Mouse (Mus musculus): ENCODE measurements around the gene Pgam2.

Pgam2 gene

DNA sequence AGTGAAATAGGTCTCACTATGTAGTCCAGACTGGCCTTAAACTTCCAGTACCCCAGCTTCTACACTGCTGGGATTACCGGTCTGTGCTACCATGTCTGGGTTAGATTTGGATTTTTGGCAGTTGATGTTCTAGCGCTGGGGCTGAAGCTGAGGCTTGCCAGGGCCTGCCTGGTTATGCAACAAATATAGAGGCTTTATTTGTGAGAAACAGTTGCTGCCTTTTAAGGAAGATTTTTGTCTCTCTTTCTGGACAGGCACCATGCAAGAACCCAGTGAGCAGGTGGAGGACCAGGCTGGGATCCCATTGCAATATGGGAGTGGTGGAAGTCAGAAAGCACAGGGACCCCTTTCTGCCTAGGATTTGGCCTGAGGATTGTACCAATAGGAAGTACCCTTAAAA is 38.2 kb upstream of the Pgam2 start:
- TF ChIP-seq POU5F1 (IDR thresholded peaks at IDR 0.05; ENCODE audit: borderline replicate concordance, low read length) (no peak), NANOG (IDR thresholded peaks at IDR 0.05; ENCODE audit: borderline replicate concordance, low read length) (no peak), CTCF (conservative IDR thresholded peaks at IDR 0.05; ENCODE audit: low read length) (no peak)
- Histone ChIP-seq H3K4me1 (replicated peaks; ENCODE audit: low read depth, low read length) (peaks cover 9% of the 10 kb centered on the region), H3K36me3 (ENCODE audit: insufficient read depth, low read length) (no peaks in the 10 kb centered on the region), H3K4me3 (replicated peaks; ENCODE audit: low read length) (no peak overlapping the region), H3K27me3 (ENCODE audit: insufficient read depth, low read length) (0 out of 2 replicates have a peak, but pooled peaks cover 2% of the 10 kb centered on the region), H3K9me3 (ENCODE audit: low read length) (peaks cover 61% of the 10 kb centered on the region)

GRCm38 (mm10) chr11:5840346-5840745 is 36.8 kb upstream of the Pgam2 start:
- H3K9me3 ChIP-seq (ENCODE audit: low read length), result peaks cover 52% of the 10 kb centered on the region
- TF ChIP-seq NANOG (IDR thresholded peaks at IDR 0.05; ENCODE audit: borderline replicate concordance, low read length), result no peak
- TF ChIP-seq POU5F1 (IDR thresholded peaks at IDR 0.05; ENCODE audit: borderline replicate concordance, low read length), result no peak
- no peak for TF ChIP-seq CTCF (conservative IDR thresholded peaks at IDR 0.05; ENCODE audit: low read length)
- no peak overlapping the region; the same call in 1 of the 2 replicates for H3K4me3 ChIP-seq (replicated peaks; ENCODE audit: low read length)
- H3K4me1 ChIP-seq (replicated peaks; ENCODE audit: low read depth, low read length), result peaks cover 22% of the 10 kb centered on the region
- 0 out of 2 replicates have a peak, but pooled peaks cover 2% of the 10 kb centered on the region for H3K27me3 ChIP-seq (ENCODE audit: insufficient read depth, low read length)
- H3K36me3 ChIP-seq (ENCODE audit: insufficient read depth, low read length), result 0 out of 2 replicates have a peak, but pooled peaks cover 9% of the 10 kb centered on the region

- H3K36me3 ChIP-seq (ENCODE audit: insufficient read depth, low read length), result peaks cover 35% of the 10 kb centered on the region
- H3K27me3 ChIP-seq (ENCODE audit: insufficient read depth, low read length), result 0 out of 2 replicates have a peak, but pooled peaks cover 2% of the 10 kb centered on the region
- H3K4me1 ChIP-seq (replicated peaks; ENCODE audit: low read depth, low read length), result peaks cover 29% of the 10 kb centered on the region
- H3K4me3 ChIP-seq (replicated peaks; ENCODE audit: low read length), result peak within 1 kb of the TSS; percentile 91
- TF ChIP-seq POU5F1 (IDR thresholded peaks at IDR 0.05; ENCODE audit: borderline replicate concordance, low read length), result no peak
- TF ChIP-seq CTCF (conservative IDR thresholded peaks at IDR 0.05; ENCODE audit: low read length), result peak; percentile 33; the same call in 1 of the 2 replicates
- no peak for TF ChIP-seq NANOG (IDR thresholded peaks at IDR 0.05; ENCODE audit: borderline replicate concordance, low read length)
- peaks cover 32% of the 10 kb centered on the region for H3K9me3 ChIP-seq (ENCODE audit: low read length)
Observed at GRCm38 (mm10) chr11:5837251-5838246, 34.0 kb upstream of the Pgam2 start, which contains the start of gene Polm. TSS of gene Polm (minus strand) at chr11:5838016.

DNA sequence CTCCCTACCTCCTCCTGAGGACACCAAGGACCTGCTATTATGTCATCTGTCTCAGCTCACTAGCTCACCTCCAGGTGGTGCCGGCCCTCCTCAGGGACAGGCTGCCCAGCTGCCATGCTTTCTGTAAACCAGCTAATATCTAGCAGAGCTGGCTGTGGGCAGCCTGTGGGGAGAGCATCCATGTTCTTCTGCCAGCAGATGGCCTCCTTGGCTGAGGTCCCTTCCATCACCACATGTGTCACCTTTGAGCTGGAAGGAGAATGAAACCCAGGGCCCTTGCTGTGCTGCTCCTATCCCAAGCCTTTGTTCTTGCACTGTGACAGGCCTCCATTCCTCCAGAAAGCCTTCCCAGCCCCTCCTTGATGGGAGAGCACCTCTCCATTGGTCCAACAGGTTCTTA is 32.6 kb upstream of the Pgam2 start:
- peaks cover 50% of the 10 kb centered on the region for H3K36me3 ChIP-seq (ENCODE audit: insufficient read depth, low read length)
- peaks cover 29% of the 10 kb centered on the region for H3K4me1 ChIP-seq (replicated peaks; ENCODE audit: low read depth, low read length)
- H3K4me3 ChIP-seq (replicated peaks; ENCODE audit: low read length), result no peak overlapping the region; the same call in 1 of the 2 replicates
- 0 out of 2 replicates have a peak, but pooled peaks cover 2% of the 10 kb centered on the region for H3K27me3 ChIP-seq (ENCODE audit: insufficient read depth, low read length)
- H3K9me3 ChIP-seq (ENCODE audit: low read length), result peaks cover 18% of the 10 kb centered on the region
- TF ChIP-seq CTCF (conservative IDR thresholded peaks at IDR 0.05; ENCODE audit: low read length), result no peak
- no peak for TF ChIP-seq POU5F1 (IDR thresholded peaks at IDR 0.05; ENCODE audit: borderline replicate concordance, low read length)
- TF ChIP-seq NANOG (IDR thresholded peaks at IDR 0.05; ENCODE audit: borderline replicate concordance, low read length), result no peak

GRCm38 (mm10) chr11:5835057-5835456 is 31.5 kb upstream of the Pgam2 start:
- 0 out of 2 replicates have a peak, but pooled peaks cover 2% of the 10 kb centered on the region for H3K27me3 ChIP-seq (ENCODE audit: insufficient read depth, low read length)
- H3K4me3 ChIP-seq (replicated peaks; ENCODE audit: low read length), result no peak overlapping the region
- H3K36me3 ChIP-seq (ENCODE audit: insufficient read depth, low read length), result peaks cover 59% of the 10 kb centered on the region
- no peak for TF ChIP-seq CTCF (conservative IDR thresholded peaks at IDR 0.05; ENCODE audit: low read length)
- TF ChIP-seq NANOG (IDR thresholded peaks at IDR 0.05; ENCODE audit: borderline replicate concordance, low read length), result no peak
- TF ChIP-seq POU5F1 (IDR thresholded peaks at IDR 0.05; ENCODE audit: borderline replicate concordance, low read length), result no peak
- H3K9me3 ChIP-seq (ENCODE audit: low read length), result peaks cover 7% of the 10 kb centered on the region
- H3K4me1 ChIP-seq (replicated peaks; ENCODE audit: low read depth, low read length), result peaks cover 29% of the 10 kb centered on the region

- TF ChIP-seq POU5F1 (IDR thresholded peaks at IDR 0.05; ENCODE audit: borderline replicate concordance, low read length) (no peak), CTCF (conservative IDR thresholded peaks at IDR 0.05; ENCODE audit: low read length) (no peak), NANOG (IDR thresholded peaks at IDR 0.05; ENCODE audit: borderline replicate concordance, low read length) (no peak)
- no peak overlapping the region for H3K4me3 ChIP-seq (replicated peaks; ENCODE audit: low read length)
- H3K9me3 ChIP-seq (ENCODE audit: low read length), result peaks cover 2% of the 10 kb centered on the region
- H3K36me3 ChIP-seq (ENCODE audit: insufficient read depth, low read length), result peaks cover 63% of the 10 kb centered on the region
- 0 out of 2 replicates have a peak, but pooled peaks cover 2% of the 10 kb centered on the region for H3K27me3 ChIP-seq (ENCODE audit: insufficient read depth, low read length)
- peaks cover 31% of the 10 kb centered on the region for H3K4me1 ChIP-seq (replicated peaks; ENCODE audit: low read depth, low read length)
Observed at GRCm38 (mm10) chr11:5834506-5834905, 31.0 kb upstream of the Pgam2 start.

DNA sequence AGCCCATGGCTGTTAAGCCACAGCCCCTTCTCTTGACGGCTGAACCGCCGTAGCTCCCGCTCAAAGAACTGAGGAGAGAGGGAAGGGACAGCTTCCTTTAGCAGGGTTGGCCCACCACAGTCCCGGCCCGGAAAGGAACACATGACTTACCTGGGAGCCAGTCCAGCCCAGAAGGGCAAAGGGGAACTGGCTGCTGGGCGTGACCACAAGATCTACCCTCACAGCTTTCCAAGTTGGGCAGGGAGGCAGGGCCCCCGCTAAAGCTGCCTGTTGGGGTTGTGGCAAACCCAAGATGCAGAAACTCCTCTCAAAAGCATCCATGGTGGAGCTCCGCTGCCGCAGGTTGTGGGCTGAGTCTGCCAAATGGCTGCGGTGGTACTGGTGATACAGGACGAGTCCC is 25.8 kb upstream of the Pgam2 start:
- Histone ChIP-seq H3K27me3 (ENCODE audit: insufficient read depth, low read length) (no peaks in the 10 kb centered on the region), H3K4me1 (replicated peaks; ENCODE audit: low read depth, low read length) (peaks cover 21% of the 10 kb centered on the region), H3K9me3 (ENCODE audit: low read length) (no peaks in the 10 kb centered on the region), H3K36me3 (ENCODE audit: insufficient read depth, low read length) (peaks cover 69% of the 10 kb centered on the region), H3K4me3 (replicated peaks; ENCODE audit: low read length) (peak overlapping the region; percentile 43)
- TF ChIP-seq POU5F1 (IDR thresholded peaks at IDR 0.05; ENCODE audit: borderline replicate concordance, low read length) (no peak), CTCF (conservative IDR thresholded peaks at IDR 0.05; ENCODE audit: low read length) (no peak), NANOG (IDR thresholded peaks at IDR 0.05; ENCODE audit: borderline replicate concordance, low read length) (no peak)

- Histone ChIP-seq H3K4me1 (replicated peaks; ENCODE audit: low read depth, low read length) (peaks cover 21% of the 10 kb centered on the region), H3K4me3 (replicated peaks; ENCODE audit: low read length) (peak overlapping the region; percentile 43), H3K36me3 (ENCODE audit: insufficient read depth, low read length) (peaks cover 62% of the 10 kb centered on the region), H3K9me3 (ENCODE audit: low read length) (no peaks in the 10 kb centered on the region), H3K27me3 (ENCODE audit: insufficient read depth, low read length) (no peaks in the 10 kb centered on the region)
- TF ChIP-seq NANOG (IDR thresholded peaks at IDR 0.05; ENCODE audit: borderline replicate concordance, low read length) (no peak), POU5F1 (IDR thresholded peaks at IDR 0.05; ENCODE audit: borderline replicate concordance, low read length) (no peak), CTCF (conservative IDR thresholded peaks at IDR 0.05; ENCODE audit: low read length) (no peak)
Observed at GRCm38 (mm10) chr11:5828509-5829191, 25.1 kb upstream of the Pgam2 start.
